Mouse (Mus musculus) left cerebral cortex, postnatal 4 days (tissue): ENCODE data around the gene Sox1. TPM values are rescaled to one million over a fixed set of nuclear protein-coding genes. Genes with fewer than 3 reads are reported as not detected.

ENCODE experiments used
- microRNA-seq: library from miRNA; unstranded; fragments of <30 nt; microRNA quantifications from one replicate; pipeline ENCODE4 v1.2.0, GENCODE M21; 2022
- total RNA-seq, 2 experiments: library from RNA; stranded (reverse); gene quantifications; 2 replicates each; pipeline ENCODE4 v1.2.3; 2021

Gene Sox1
- total RNA-seq, 2 experiments from 2014 or later = 15.0 to 20.7 TPM

Small RNA genes within 50 kb of the gene (microRNA-seq; reads per million reads assigned to microRNA genes)
- gene Gm25239 = not detected

Other genes with a start within 250 kb of the Sox1 start
- under 1 TPM in 1 of 2 experiments, not detected in 1; 0.44 TPM for gene A230072I06Rik, start 116.5 kb upstream of the Sox1 start, total RNA-seq
- gene Spaca7, start 177.7 kb downstream of the Sox1 start, total RNA-seq = not detected